10 mouse cellular contexts compared by ENCODE assay signal in genomic region chr7:80400099-80400498, GRCm38 (mm10). TPM values are rescaled to one million over a fixed set of nuclear protein-coding genes. Genes with fewer than 3 reads are reported as not detected.
DNase-seq lines count a peak whose midpoint lies in the region; ATAC-seq lines count a peak whose summit lies in the region.
"Had no signal": no experiment of that assay in that cellular context is flagged by ENCODE, and none has a peak within 500 bp of the region (broad histone marks: within the 10 kb centered on the region; RNA-seq: fewer than 3 reads in every experiment).

No protein-coding gene starts in this region.

- H3K4me3 ChIP-seq in hindbrain, embryonic 13.5 days: no peak overlapping the region
- H3K4me3 ChIP-seq in hindbrain, embryonic 11.5 days (ENCODE audit: low read depth, low read length): no peak overlapping the region
- peak overlapping the region; percentile 10; the same call in 1 of the 2 replicates for H3K4me3 ChIP-seq in brown adipose tissue, adult 24 weeks (ENCODE audit: insufficient read depth, low read depth, low read length)

- 61% methylated on average over 5 of the region's 5 CpGs for WGBS in hindbrain, embryonic 13.5 days
- 54% methylated on average over 5 of the region's 5 CpGs for WGBS in hindbrain, embryonic 11.5 days

- H3K9ac ChIP-seq in hindbrain, embryonic 13.5 days: peak overlapping the region; percentile 97
- H3K9ac ChIP-seq in hindbrain, embryonic 11.5 days (ENCODE audit: low read depth, low read length): no peak overlapping the region
- H3K9ac ChIP-seq: hindbrain, embryonic 15.5 days had no signal

- ATAC-seq in hindbrain, embryonic 13.5 days (ENCODE audit: low FRiP score): no peak
- no peak for ATAC-seq in hindbrain, embryonic 11.5 days (ENCODE audit: low FRiP score)
- ATAC-seq in megakaryocyte progenitor cell, adult 5-6 weeks (replicated peaks; ENCODE audit: poor library complexity): peak; percentile 21; the same call in 1 of the 2 replicates

- no peaks in the 10 kb centered on the region for H3K9me3 ChIP-seq in hindbrain, embryonic 13.5 days
- H3K9me3 ChIP-seq in hindbrain, embryonic 11.5 days (ENCODE audit: control insufficient read depth, low read length): no peaks in the 10 kb centered on the region
- H3K9me3 ChIP-seq: G1E; hindbrain, embryonic 15.5 days had no signal

- peaks cover 23% of the 10 kb centered on the region for H3K36me3 ChIP-seq in hindbrain, embryonic 13.5 days
- H3K36me3 ChIP-seq in hindbrain, embryonic 11.5 days (ENCODE audit: control insufficient read depth, insufficient read depth, low read length): no peaks in the 10 kb centered on the region

- H3K27me3 ChIP-seq in hindbrain, embryonic 13.5 days: peaks cover 16% of the 10 kb centered on the region; the same call in 1 of the 2 replicates
- H3K27me3 ChIP-seq in hindbrain, embryonic 11.5 days (ENCODE audit: control insufficient read depth, insufficient read depth, low read length): no peaks in the 10 kb centered on the region
- H3K27me3 ChIP-seq: hindbrain, embryonic 15.5 days had no signal

- H3K4me1 ChIP-seq in hindbrain, embryonic 13.5 days (replicated peaks): peaks cover 31% of the 10 kb centered on the region
- H3K4me1 ChIP-seq in hindbrain, embryonic 11.5 days (replicated peaks; ENCODE audit: control insufficient read depth, insufficient read depth, low read length): peaks cover 6% of the 10 kb centered on the region; the same call in 1 of the 2 replicates
- peaks cover 26% of the 10 kb centered on the region for H3K4me1 ChIP-seq in brown adipose tissue, adult 24 weeks (ENCODE audit: control insufficient read depth, insufficient read depth, insufficient read length, low read length)

- no peak for DNase-seq in hindbrain, embryonic 11.5 days (ENCODE audit: low spot score)
- DNase-seq in heart, adult 8-10 months (ENCODE audit: low spot score): peak; percentile 35
- peak; percentile 80 to 95 for DNase-seq in kidney, postnatal 25 days
- DNase-seq in yolk sac, embryonic 10.5 days (ENCODE audit: low spot score): no peak
- DNase-seq in left cerebral cortex, adult 18-20 months (ENCODE audit: low spot score in 2 of 2): no peak

- H3K27ac ChIP-seq in hindbrain, embryonic 13.5 days: 0 out of 2 replicates have a peak overlapping the region, but pooled peaks have one; percentile 2
- no peak overlapping the region for H3K27ac ChIP-seq in hindbrain, embryonic 11.5 days (ENCODE audit: low read depth, low read length)
- H3K27ac ChIP-seq in brown adipose tissue, adult 24 weeks (replicated peaks; ENCODE audit: low read depth, low read length): peak overlapping the region; percentile 47
- H3K27ac ChIP-seq: hindbrain, embryonic 15.5 days had no signal

- peak overlapping the region; percentile 13 for H3K4me2 ChIP-seq in hindbrain, embryonic 13.5 days
- H3K4me2 ChIP-seq in hindbrain, embryonic 11.5 days (replicated peaks; ENCODE audit: low read depth, low read length): no peak overlapping the region

RNA-seq across cellular contexts. Expression of gene Furin, which starts 5.1 kb away (rescaled TPM):
- polyA plus RNA-seq in hindbrain, embryonic 13.5 days (2015; fragmentation: Nextera tagmentation; extraction: Ambion mirVana): 4.0 and 4.7 TPM in 2 replicates
- polyA plus RNA-seq in hindbrain, embryonic 11.5 days (2014; fragmentation: Nextera tagmentation; extraction: Ambion mirVana): 3.4 and 4.1 TPM in 2 replicates
- 46.7 and 50.2 TPM in 2 replicates for polyA plus RNA-seq in brown adipose tissue, adult 24 weeks (2012; ENCODE audit: insufficient read depth, insufficient read length, missing spikeins)
- 100 to 1,000 TPM in 2 of 4 experiments, 10 to 100 TPM in 2; 91.9 to 122 (median 99.2) TPM for total RNA-seq in heart, adult 8-10 months (2022)
- total RNA-seq in megakaryocyte progenitor cell, adult 5-6 weeks (2015): 13.8 and 15.6 TPM in 2 replicates
- total RNA-seq in megakaryocyte progenitor cell, adult 5-6 weeks (2017): 7.2 and 10.2 TPM in 2 replicates
- total RNA-seq in left cerebral cortex, adult 18-20 months (2021): 10 to 100 TPM; 37.1 to 39.9 TPM

RNA-seq across cellular contexts. Expression of gene Fes, which starts 12.4 kb away (rescaled TPM):
- polyA plus RNA-seq in hindbrain, embryonic 13.5 days (2015; fragmentation: Nextera tagmentation; extraction: Ambion mirVana): 6.1 and 6.9 TPM in 2 replicates
- 5.8 and 9.5 TPM in 2 replicates for polyA plus RNA-seq in hindbrain, embryonic 11.5 days (2014; fragmentation: Nextera tagmentation; extraction: Ambion mirVana)
- polyA plus RNA-seq in brown adipose tissue, adult 24 weeks (2012; ENCODE audit: insufficient read depth, insufficient read length, missing spikeins): 5.6 and 5.8 TPM in 2 replicates
- 10 to 100 TPM in 2 of 4 experiments, 1 to 10 TPM in 2; 6.4 to 13.5 (median 9.1) TPM for total RNA-seq in heart, adult 8-10 months (2022)
- total RNA-seq in megakaryocyte progenitor cell, adult 5-6 weeks (2015): 117 and 126 TPM in 2 replicates
- 97.6 and 158 TPM in 2 replicates for total RNA-seq in megakaryocyte progenitor cell, adult 5-6 weeks (2017)
- 1 to 10 TPM; 4.5 to 5.8 TPM for total RNA-seq in left cerebral cortex, adult 18-20 months (2021)

RNA-seq across cellular contexts. Expression of gene Man2a2, which starts 28.9 kb away (rescaled TPM):
- polyA plus RNA-seq in hindbrain, embryonic 13.5 days (2015; fragmentation: Nextera tagmentation; extraction: Ambion mirVana): 20.8 and 23.4 TPM in 2 replicates
- polyA plus RNA-seq in hindbrain, embryonic 11.5 days (2014; fragmentation: Nextera tagmentation; extraction: Ambion mirVana): 7.7 and 9.8 TPM in 2 replicates
- 56.3 and 65.8 TPM in 2 replicates for polyA plus RNA-seq in brown adipose tissue, adult 24 weeks (2012; ENCODE audit: insufficient read depth, insufficient read length, missing spikeins)
- 10 to 100 TPM; 61.2 to 66.5 (median 62.8) TPM for total RNA-seq in heart, adult 8-10 months (2022)
- total RNA-seq in megakaryocyte progenitor cell, adult 5-6 weeks (2015): 31.2 and 32.6 TPM in 2 replicates
- 37.9 and 44.0 TPM in 2 replicates for total RNA-seq in megakaryocyte progenitor cell, adult 5-6 weeks (2017)
- 100 to 1,000 TPM; 147 to 153 TPM for total RNA-seq in left cerebral cortex, adult 18-20 months (2021)

RNA-seq across cellular contexts. Expression of gene Hddc3, which starts 57.2 kb away (rescaled TPM):
- polyA plus RNA-seq in hindbrain, embryonic 13.5 days (2015; fragmentation: Nextera tagmentation; extraction: Ambion mirVana): 19.6 and 21.4 TPM in 2 replicates
- 18.4 and 25.3 TPM in 2 replicates for polyA plus RNA-seq in hindbrain, embryonic 11.5 days (2014; fragmentation: Nextera tagmentation; extraction: Ambion mirVana)
- polyA plus RNA-seq in brown adipose tissue, adult 24 weeks (2012; ENCODE audit: insufficient read depth, insufficient read length, missing spikeins): 35.2 and 35.6 TPM in 2 replicates
- 10 to 100 TPM; 33.3 to 40.0 (median 35.9) TPM for total RNA-seq in heart, adult 8-10 months (2022)
- 15.1 and 20.4 TPM in 2 replicates for total RNA-seq in megakaryocyte progenitor cell, adult 5-6 weeks (2015)
- total RNA-seq in megakaryocyte progenitor cell, adult 5-6 weeks (2017): 9.1 and 24.0 TPM in 2 replicates
- 10 to 100 TPM; 49.7 to 54.5 TPM for total RNA-seq in left cerebral cortex, adult 18-20 months (2021)

RNA-seq across cellular contexts. Expression of gene Unc45a, which starts 59.3 kb away (rescaled TPM):
- polyA plus RNA-seq in hindbrain, embryonic 13.5 days (2015; fragmentation: Nextera tagmentation; extraction: Ambion mirVana): 55.5 and 61.5 TPM in 2 replicates
- 23.4 and 30.4 TPM in 2 replicates for polyA plus RNA-seq in hindbrain, embryonic 11.5 days (2014; fragmentation: Nextera tagmentation; extraction: Ambion mirVana)
- 12.8 and 19.7 TPM in 2 replicates for polyA plus RNA-seq in brown adipose tissue, adult 24 weeks (2012; ENCODE audit: insufficient read depth, insufficient read length, missing spikeins)
- total RNA-seq in heart, adult 8-10 months (2022): 10 to 100 TPM; 12.2 to 16.0 (median 15.2) TPM
- total RNA-seq in megakaryocyte progenitor cell, adult 5-6 weeks (2015): 5.4 TPM in 2 replicates
- 15.6 and 16.6 TPM in 2 replicates for total RNA-seq in megakaryocyte progenitor cell, adult 5-6 weeks (2017)
- 10 to 100 TPM; 38.0 to 40.4 TPM for total RNA-seq in left cerebral cortex, adult 18-20 months (2021)

Comparison
In these comparisons a context has a peak if more than half of its experiments do, and no peak if none do; other contexts are left out.
1. DNase-seq: peak in heart, adult 8-10 months (single experiment) and kidney, postnatal 25 days (2 of 2); none in hindbrain, embryonic 11.5 days (single experiment), yolk sac, embryonic 10.5 days (single experiment) and left cerebral cortex, adult 18-20 months (0 of 2).
2. RNA of gene Fes, which starts 12.4 kb away (total RNA-seq): 97.6 to 158 TPM in megakaryocyte progenitor cell, adult 5-6 weeks; 6.4 to 13.5 TPM in heart, adult 8-10 months and 4.5 to 5.8 TPM in left cerebral cortex, adult 18-20 months; every median in the first group is over 4 times any median in the second.